Mouse (Mus musculus) heart, adult 2 months (tissue): Measurements from ENCODE around the gene Limch1.

ENCODE experiments used
- CTCF ChIP-seq: fragments of 200-600 bp; IDR thresholded peaks from 2 replicates; pipeline ENCODE4 v1.8.1; 2022; ENCODE audit warnings: antibody characterized with exemption, mild to moderate bottlenecking, moderate library complexity
- POLR2A ChIP-seq: fragments of 200-500 bp; IDR thresholded peaks from 2 replicates; pipeline ENCODE4 v1.6.1; 2011; ENCODE audit warnings: mild to moderate bottlenecking, low read depth, low read length, control low read depth; ENCODE audit not compliant: insufficient read depth

DNA sequence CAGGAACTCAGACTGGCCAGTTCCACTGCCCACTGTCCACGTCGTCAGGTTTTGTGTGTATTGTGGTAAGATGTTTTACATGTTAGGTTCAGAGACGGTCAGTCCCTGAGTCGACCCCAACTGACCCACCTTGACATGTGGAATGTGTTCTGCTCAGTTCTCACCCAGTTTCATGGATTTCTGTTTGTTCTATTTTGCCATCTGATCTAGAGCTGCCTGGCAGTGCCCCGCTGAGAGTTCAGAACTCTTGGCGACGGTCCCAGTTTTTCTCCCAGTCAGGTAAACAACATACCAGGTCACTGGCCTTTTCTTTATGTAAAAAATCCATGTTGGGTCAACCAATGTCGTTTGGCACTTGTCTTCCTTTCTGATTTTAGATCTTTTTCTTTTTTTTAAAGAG is 279.5 kb downstream of the Limch1 start:
- no peak for TF ChIP-seq CTCF
- TF ChIP-seq POLR2A = no peak
